Mouse (Mus musculus): ENCODE results near the gene Fv1. TPM values are rescaled to one million over a fixed set of nuclear protein-coding genes. Genes with fewer than 3 reads are reported as not detected.
"Not testable (repeated sequence)": the region's sequence is repeated elsewhere in the genome, so short reads cannot be mapped to it uniquely, and the experiment has no call there.

The Fv1 gene
- polyA plus RNA-seq, 1 experiment from 2014 or later: 14.1 TPM

- Histone ChIP-seq H3K27me3 (no peaks in the 10 kb centered on the region), H3K4me3 (replicated peaks) (no peak overlapping the region), H3K4me2 (no peak overlapping the region), H3K36me3 (peaks cover 51% of the 10 kb centered on the region), H3K4me1 (replicated peaks) (peaks cover 21% of the 10 kb centered on the region), H3K9me3 (no peaks in the 10 kb centered on the region), H3K27ac (no peak overlapping the region), H3K9ac (replicated peaks) (no peak overlapping the region)
- WGBS: 96% methylated on average over 9 of the region's 9 CpGs
- ATAC-seq (ENCODE audit: insufficient number of reproducible peaks, insufficient read depth, low FRiP score, low TSS enrichment, low read depth): no peak
Observed at GRCm38 (mm10) chr4:147866056-147866455, 2.7 kb upstream of the Fv1 start.

DNA sequence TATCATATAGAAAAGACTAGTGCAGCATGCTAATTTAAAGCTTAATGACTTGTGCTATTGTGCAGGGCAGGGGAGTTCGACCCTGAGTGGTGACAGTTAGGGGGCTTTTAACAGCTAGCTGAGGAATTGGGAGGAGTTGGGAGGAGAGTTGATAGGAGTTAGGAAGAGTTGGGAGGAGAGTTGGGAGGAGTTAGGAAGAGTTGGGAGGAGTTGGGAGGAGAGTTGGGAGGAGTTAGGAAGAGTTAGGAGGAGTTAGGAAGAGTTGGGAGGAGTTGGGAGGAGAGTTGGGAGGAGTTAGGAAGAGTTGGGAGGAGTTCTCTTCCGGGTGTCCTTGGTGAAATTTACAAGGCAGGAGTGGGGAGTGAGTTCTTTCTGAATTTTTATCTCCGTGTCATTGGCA lies 2.0 kb upstream of the Fv1 start:
- not testable (repeated sequence) for H3K27me3 ChIP-seq; H3K27ac ChIP-seq; H3K9me3 ChIP-seq; ATAC-seq (ENCODE audit: insufficient number of reproducible peaks, insufficient read depth, low FRiP score, low TSS enrichment, low read depth); H3K4me3 ChIP-seq (replicated peaks); H3K9ac ChIP-seq (replicated peaks); H3K4me2 ChIP-seq
- 35% methylated on average over 3 of the region's 3 CpGs for WGBS
- H3K36me3 ChIP-seq: peaks cover 49% of the 10 kb centered on the region
- H3K4me1 ChIP-seq (replicated peaks): peaks cover 21% of the 10 kb centered on the region

- 5% methylated on average over 22 of the region's 22 CpGs for WGBS
- Histone ChIP-seq H3K4me3 (replicated peaks) (peak overlapping the region; percentile 82), H3K27ac (peak overlapping the region; percentile 82), H3K4me2 (peak overlapping the region; percentile 66), H3K36me3 (peaks cover 49% of the 10 kb centered on the region), H3K9me3 (no peaks in the 10 kb centered on the region), H3K9ac (replicated peaks) (peak overlapping the region; percentile 79), H3K4me1 (replicated peaks) (peaks cover 21% of the 10 kb centered on the region), H3K27me3 (no peaks in the 10 kb centered on the region)
- ATAC-seq (ENCODE audit: insufficient number of reproducible peaks, insufficient read depth, low FRiP score, low TSS enrichment, low read depth): peak; percentile 5
Observed at GRCm38 (mm10) chr4:147867563-147868449, 973 bp upstream of the Fv1 start.

- no peak overlapping the region for H3K27ac ChIP-seq
- peak overlapping the region; percentile 84 for H3K4me2 ChIP-seq
- H3K9ac ChIP-seq (replicated peaks): peak overlapping the region; percentile 61
- peak overlapping the region; percentile 82 for H3K4me3 ChIP-seq (replicated peaks)
- H3K36me3 ChIP-seq: peaks cover 50% of the 10 kb centered on the region
- ATAC-seq (ENCODE audit: insufficient number of reproducible peaks, insufficient read depth, low FRiP score, low TSS enrichment, low read depth): no peak
- no peaks in the 10 kb centered on the region for H3K9me3 ChIP-seq
- peaks cover 21% of the 10 kb centered on the region for H3K4me1 ChIP-seq (replicated peaks)
- WGBS: 15% methylated on average over 5 of the region's 5 CpGs
- no peaks in the 10 kb centered on the region for H3K27me3 ChIP-seq
Observed at GRCm38 (mm10) chr4:147869238-147869637, 459 bp downstream of the Fv1 start.

- Histone ChIP-seq H3K36me3 (peaks cover 92% of the 10 kb centered on the region), H3K9ac (replicated peaks) (no peak overlapping the region)
- 89% methylated on average over 4 of the region's 4 CpGs for WGBS
Observed at GRCm38 (mm10) chr4:147875852-147876575, 7.2 kb downstream of the Fv1 start.

DNA sequence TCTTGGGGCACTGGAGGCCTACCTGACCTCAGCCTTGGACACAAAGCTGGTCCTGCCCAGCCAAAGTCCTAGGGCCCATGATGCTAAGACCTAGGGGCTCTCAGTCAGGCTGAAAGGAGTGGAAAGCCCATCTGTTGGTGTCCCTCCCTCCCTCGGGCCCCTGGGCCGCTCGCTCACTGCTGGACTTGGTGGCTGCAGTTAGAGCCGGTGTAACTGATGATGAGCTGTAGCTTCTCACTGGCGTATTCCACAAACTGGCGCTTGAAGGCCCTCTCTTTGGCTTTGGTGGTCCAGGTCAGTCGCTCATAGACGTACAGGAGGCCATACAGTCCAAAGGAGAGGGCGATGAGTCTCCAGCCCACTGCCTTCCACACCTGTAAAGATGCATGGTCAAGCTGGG lies 9.8 kb downstream of the Fv1 start:
- ATAC-seq (ENCODE audit: insufficient number of reproducible peaks, insufficient read depth, low FRiP score, low TSS enrichment, low read depth): no peak
- Histone ChIP-seq H3K27me3 (no peaks in the 10 kb centered on the region), H3K4me3 (replicated peaks) (no peak overlapping the region), H3K4me1 (replicated peaks) (no peaks in the 10 kb centered on the region), H3K27ac (no peak overlapping the region), H3K9ac (replicated peaks) (no peak overlapping the region), H3K9me3 (no peaks in the 10 kb centered on the region), H3K4me2 (no peak overlapping the region), H3K36me3 (peaks cover 95% of the 10 kb centered on the region)
- WGBS: 94% methylated on average over 9 of the region's 9 CpGs

More at GRCm38 (mm10) chr4:147875852-147876575, 7.2 kb downstream of the Fv1 start:
- no peaks in the 10 kb centered on the region for H3K9me3 ChIP-seq
- H3K27ac ChIP-seq: no peak overlapping the region
- H3K4me2 ChIP-seq: no peak overlapping the region
- ATAC-seq (ENCODE audit: insufficient number of reproducible peaks, insufficient read depth, low FRiP score, low TSS enrichment, low read depth): no peak
- H3K4me1 ChIP-seq (replicated peaks): no peaks in the 10 kb centered on the region
- H3K27me3 ChIP-seq: no peaks in the 10 kb centered on the region
- H3K4me3 ChIP-seq (replicated peaks): no peak overlapping the region

DNA sequence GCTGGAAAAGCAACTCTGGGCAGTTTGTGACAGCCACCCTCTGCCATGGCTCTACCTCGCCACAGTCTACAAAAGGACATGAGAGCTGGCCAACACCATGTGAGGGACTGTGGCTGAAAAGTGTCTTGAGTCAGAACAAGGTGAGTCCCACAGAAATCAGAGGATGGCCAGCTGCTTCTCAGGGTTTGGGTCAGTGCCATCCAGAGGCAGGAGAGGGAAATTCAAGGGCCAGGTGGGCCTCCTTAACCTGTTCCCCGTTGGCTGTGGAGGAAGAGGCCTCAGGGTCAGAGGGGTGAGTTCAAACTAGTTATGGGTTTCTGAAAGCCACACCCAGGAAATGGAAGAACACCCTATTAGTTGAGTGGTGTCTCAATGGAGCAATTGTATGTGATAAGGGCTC lies 10.7 kb downstream of the Fv1 start:
- no peak overlapping the region for H3K4me2 ChIP-seq
- no peak overlapping the region for H3K4me3 ChIP-seq (replicated peaks)
- no peaks in the 10 kb centered on the region for H3K9me3 ChIP-seq
- peaks cover 94% of the 10 kb centered on the region for H3K36me3 ChIP-seq
- H3K27ac ChIP-seq: no peak overlapping the region
- 73% methylated on average over 2 of the region's 2 CpGs for WGBS
- H3K9ac ChIP-seq (replicated peaks): no peak overlapping the region
- ATAC-seq (ENCODE audit: insufficient number of reproducible peaks, insufficient read depth, low FRiP score, low TSS enrichment, low read depth): no peak
- H3K27me3 ChIP-seq: no peaks in the 10 kb centered on the region
- no peaks in the 10 kb centered on the region for H3K4me1 ChIP-seq (replicated peaks)

DNA sequence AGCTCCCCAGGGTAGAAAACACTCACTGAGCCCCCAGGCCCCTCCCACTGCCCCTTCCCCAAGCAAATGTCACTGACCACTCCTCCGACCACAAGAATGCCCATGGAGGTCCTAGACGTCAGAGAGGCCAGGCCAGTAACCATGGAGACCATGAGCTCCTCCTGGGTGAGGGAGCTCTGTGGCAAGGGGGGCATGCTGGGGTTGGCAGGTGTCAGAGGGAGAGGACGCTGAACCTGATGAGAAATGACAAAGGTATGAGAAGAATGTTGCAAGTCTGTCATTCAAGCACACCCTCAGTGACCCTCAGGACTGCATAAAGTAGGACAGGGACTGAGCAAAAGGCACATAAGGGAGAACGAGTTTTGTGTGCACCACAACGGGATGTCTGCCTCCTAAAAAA lies 11.1 kb downstream of the Fv1 start:
- H3K4me2 ChIP-seq: no peak overlapping the region
- H3K4me3 ChIP-seq (replicated peaks): no peak overlapping the region
- H3K27ac ChIP-seq: no peak overlapping the region
- no peak overlapping the region for H3K9ac ChIP-seq (replicated peaks)
- ATAC-seq (ENCODE audit: insufficient number of reproducible peaks, insufficient read depth, low FRiP score, low TSS enrichment, low read depth): no peak
- H3K4me1 ChIP-seq (replicated peaks): no peaks in the 10 kb centered on the region
- H3K27me3 ChIP-seq: no peaks in the 10 kb centered on the region
- peaks cover 94% of the 10 kb centered on the region for H3K36me3 ChIP-seq
- WGBS: 71% methylated on average over 5 of the region's 5 CpGs
- no peaks in the 10 kb centered on the region for H3K9me3 ChIP-seq

DNA sequence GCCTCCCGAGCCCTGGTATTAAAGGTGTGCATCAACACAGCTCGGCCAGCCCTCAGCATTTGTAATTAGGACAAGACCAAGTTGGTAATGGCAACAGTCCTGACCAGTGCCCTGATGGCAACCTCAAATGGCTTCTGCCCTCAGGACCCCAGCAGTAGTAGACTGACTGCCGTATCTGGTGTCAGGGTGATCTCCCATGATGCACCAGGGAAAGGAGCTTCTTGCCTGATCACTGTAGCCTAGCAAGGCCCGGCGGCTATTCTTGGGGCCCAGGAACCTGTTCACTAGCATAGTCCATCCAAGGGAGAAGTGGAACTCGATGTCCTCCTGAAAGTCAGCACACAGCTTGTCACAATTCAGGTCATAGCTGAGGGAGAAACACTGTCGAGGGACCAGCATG lies 13.0 kb downstream of the Fv1 start:
- WGBS: 94% methylated on average over 7 of the region's 7 CpGs
- Histone ChIP-seq H3K27me3 (no peaks in the 10 kb centered on the region), H3K27ac (no peak overlapping the region), H3K36me3 (peaks cover 93% of the 10 kb centered on the region), H3K9me3 (no peaks in the 10 kb centered on the region), H3K4me1 (replicated peaks) (no peaks in the 10 kb centered on the region), H3K4me2 (no peak overlapping the region), H3K9ac (replicated peaks) (no peak overlapping the region), H3K4me3 (replicated peaks) (no peak overlapping the region)
- no peak for ATAC-seq (ENCODE audit: insufficient number of reproducible peaks, insufficient read depth, low FRiP score, low TSS enrichment, low read depth)

GRCm38 (mm10) chr4:147883041-147883440 lies 14.3 kb downstream of the Fv1 start:
- Histone ChIP-seq H3K9ac (replicated peaks) (no peak overlapping the region), H3K4me3 (replicated peaks) (no peak overlapping the region), H3K27ac (no peak overlapping the region), H3K36me3 (peaks cover 96% of the 10 kb centered on the region), H3K4me2 (no peak overlapping the region), H3K4me1 (replicated peaks) (no peaks in the 10 kb centered on the region), H3K27me3 (no peaks in the 10 kb centered on the region), H3K9me3 (no peaks in the 10 kb centered on the region)
- 78% methylated on average over 6 of the region's 6 CpGs for WGBS
- ATAC-seq (ENCODE audit: insufficient number of reproducible peaks, insufficient read depth, low FRiP score, low TSS enrichment, low read depth): no peak

DNA sequence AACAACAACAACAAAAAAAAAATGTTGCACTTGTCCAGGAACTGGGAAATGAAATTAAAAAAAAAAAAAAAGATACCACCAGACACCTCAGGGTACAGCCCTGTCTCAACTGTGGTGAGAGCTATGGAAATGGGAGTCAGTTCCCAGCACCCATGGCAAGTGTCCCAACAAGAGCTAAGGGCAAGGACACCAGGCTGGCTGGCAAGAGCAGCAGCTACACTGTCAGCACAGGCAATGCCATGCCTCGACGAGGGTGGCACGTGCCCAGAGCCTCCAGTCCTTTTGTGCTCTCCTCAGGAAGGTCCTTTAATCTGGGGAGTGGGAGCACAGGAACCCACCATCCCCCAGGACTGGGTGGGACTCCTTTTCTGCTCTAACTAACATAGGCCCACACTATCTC lies 15.4 kb downstream of the Fv1 start:
- Histone ChIP-seq H3K4me1 (replicated peaks) (no peaks in the 10 kb centered on the region), H3K36me3 (peaks cover 96% of the 10 kb centered on the region), H3K27me3 (no peaks in the 10 kb centered on the region)

More for the DNA sequence above, 15.4 kb downstream of the Fv1 start:
- H3K4me3 ChIP-seq (replicated peaks): no peak overlapping the region
- H3K27ac ChIP-seq: no peak overlapping the region
- no peaks in the 10 kb centered on the region for H3K9me3 ChIP-seq
- WGBS: 85% methylated on average over 3 of the region's 3 CpGs
- no peak overlapping the region for H3K4me2 ChIP-seq
- H3K9ac ChIP-seq (replicated peaks): no peak overlapping the region
- no peak for ATAC-seq (ENCODE audit: insufficient number of reproducible peaks, insufficient read depth, low FRiP score, low TSS enrichment, low read depth)
